Mouse (Mus musculus): Measurements from ENCODE around the gene Fscn3.

The Fscn3 gene

GRCm38 (mm10) chr6:28486905-28487304 is 59.3 kb downstream of the Fscn3 start:
- no peak for DNase-seq (ENCODE audit: low spot score)

All from c-Kit-positive CD71-positive TER-119-positive erythroid progenitor cells, embryonic 14.5 days (primary cell).